ENCODE assay signal across 25 mouse cellular contexts in the genomic region with DNA sequence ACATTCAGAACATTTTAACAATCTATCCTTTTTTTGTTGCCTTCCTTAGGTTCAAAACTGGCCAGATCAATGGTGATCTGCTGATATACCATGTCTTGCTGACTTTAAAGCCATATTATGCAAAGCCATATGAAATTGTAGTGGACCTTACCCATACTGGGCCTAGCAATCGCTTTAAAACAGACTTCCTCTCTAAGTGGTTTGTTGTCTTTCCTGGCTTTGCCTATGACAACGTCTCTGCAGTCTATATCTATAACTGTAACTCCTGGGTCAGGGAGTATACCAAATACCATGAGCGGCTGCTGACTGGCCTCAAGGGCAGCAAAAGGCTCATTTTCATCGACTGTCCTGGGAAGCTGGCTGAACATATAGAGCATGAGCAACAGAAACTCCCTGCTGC. TPM values are rescaled to one million over a fixed set of nuclear protein-coding genes. Genes with fewer than 3 reads are reported as not detected.
"Had no signal": no experiment of that assay in that cellular context is flagged by ENCODE, and none has a peak within 500 bp of the region (broad histone marks: within the 10 kb centered on the region; RNA-seq: fewer than 3 reads in every experiment).

No protein-coding gene starts in this region.

- H3K27ac ChIP-seq: liver, embryonic 14.5 days; macrophage; midbrain, embryonic 10.5 days; neural tube, embryonic 13.5 days; neural tube, embryonic 15.5 days had no signal

- ATAC-seq: lung, postnatal 0 days; midbrain, embryonic 16.5 days had no signal

- H3K4me1 ChIP-seq: neural tube, embryonic 13.5 days had no signal

- H3K9me3 ChIP-seq: lung, embryonic 15.5 days; midbrain, embryonic 10.5 days; midbrain, embryonic 12.5 days; neural tube, embryonic 13.5 days; neural tube, embryonic 15.5 days had no signal

- DNase-seq: lung, adult 2 months; lung, postnatal 14 days; lung, postnatal 36 days; midbrain, embryonic 14.5 days; retina, postnatal 1 day; right cerebral cortex, adult 18-20 months; right cerebral cortex, postnatal 25 days; right cerebral cortex, postnatal 4 days; spleen, adult 18-20 months; thymus, adult 2 months; thymus, postnatal 25 days; thymus, postnatal 4 days had no signal

- H3K9ac ChIP-seq: liver, embryonic 14.5 days; lung, embryonic 15.5 days; midbrain, embryonic 12.5 days; neural tube, embryonic 13.5 days; neural tube, embryonic 15.5 days had no signal

- H3K4me2 ChIP-seq: lung, embryonic 15.5 days; midbrain, embryonic 12.5 days; neural tube, embryonic 13.5 days; neural tube, embryonic 15.5 days had no signal

- H3K27me3 ChIP-seq: lung, embryonic 15.5 days; midbrain, embryonic 12.5 days; neural tube, embryonic 13.5 days; neural tube, embryonic 15.5 days had no signal

- H3K4me3 ChIP-seq: lung, embryonic 15.5 days; midbrain, embryonic 10.5 days; midbrain, embryonic 12.5 days; myocyte; neural tube, embryonic 13.5 days; neural tube, embryonic 15.5 days had no signal

RNA-seq across cellular contexts. Expression of gene Evi2b, which starts 12.0 kb away (rescaled TPM):
- polyA plus RNA-seq: midbrain, embryonic 10.5 days; midbrain, embryonic 14.5 days; midbrain, embryonic 16.5 days had no signal

RNA-seq across cellular contexts. Expression of gene Omg, which starts 31.7 kb away (rescaled TPM):
- total RNA-seq: megakaryocyte-erythroid progenitor cell, adult 5-6 weeks had no signal
- polyA plus RNA-seq: liver, embryonic 16.5 days; lung, postnatal 0 days; small intestine, adult 2 months had no signal
